Mouse (Mus musculus): ENCODE data around the gene BC024063. TPM values are rescaled to one million over a fixed set of nuclear protein-coding genes. Genes with fewer than 3 reads are reported as not detected.
"Not testable (repeated sequence)": the region's sequence is repeated elsewhere in the genome, so short reads cannot be mapped to it uniquely, and the experiment has no call there.

The BC024063 gene
- 1 to 10 TPM; 4.3 to 4.5 TPM for total RNA-seq (2021)

- DNase-seq = peak; percentile 79
These were observed at the start of gene BC024063 for GRCm38 (mm10) chr10:82082728-82083621. BC024063 (plus strand) TSS chr10:82083353.

GRCm38 (mm10) chr10:82042191-82042590 is 41.0 kb upstream of the BC024063 start:
- no peak for DNase-seq

GRCm38 (mm10) chr10:82046603-82047002 is 36.5 kb upstream of the BC024063 start:
- DNase-seq = no peak

DNA sequence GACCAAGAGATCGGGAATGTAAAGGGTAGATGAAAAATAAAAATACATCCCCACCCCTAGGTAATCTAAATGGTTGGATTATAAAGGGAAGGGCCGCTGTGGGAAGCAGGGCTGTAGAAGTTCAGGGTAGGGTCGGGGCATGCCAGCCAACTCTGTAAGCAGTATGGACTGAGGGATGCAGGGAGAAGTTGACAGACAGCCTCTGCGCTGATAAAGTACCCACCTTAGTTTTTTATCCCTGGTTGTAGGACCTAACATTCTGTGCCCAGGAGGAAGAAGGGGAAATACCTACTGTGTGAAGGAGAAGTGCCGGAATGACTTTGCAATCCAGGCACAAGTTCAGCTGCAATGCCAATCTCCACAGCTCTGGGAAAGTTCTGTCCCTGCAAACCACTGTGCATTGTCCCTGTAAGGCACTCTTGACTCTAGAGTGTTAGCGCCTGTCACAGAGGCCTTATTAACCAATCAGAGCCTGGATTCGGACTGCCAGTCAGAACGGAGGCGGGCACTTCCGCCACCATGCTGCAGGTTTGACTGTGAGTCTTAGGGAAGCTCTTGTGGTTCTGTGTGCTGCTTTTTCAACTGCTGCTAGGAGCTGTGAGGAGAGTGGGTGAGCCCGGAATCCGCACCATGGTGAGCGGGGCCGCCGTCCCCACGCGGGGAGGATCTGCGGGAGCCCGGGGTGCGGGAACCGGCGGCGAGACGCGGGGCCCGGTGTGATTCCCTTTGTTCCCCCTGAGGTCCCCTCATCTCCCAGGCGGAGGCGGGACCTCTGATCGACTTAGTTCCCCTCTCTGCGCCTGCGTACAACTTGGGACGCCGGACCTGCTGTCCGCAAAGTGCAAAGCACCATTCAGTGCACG is 35.3 kb upstream of the BC024063 start, which contains the start of gene Zfp873:
Gene Zfp873 (plus strand): TSS at position 527 of the 863 bp plus-strand sequence.
- peak; percentile 95 for DNase-seq

DNA sequence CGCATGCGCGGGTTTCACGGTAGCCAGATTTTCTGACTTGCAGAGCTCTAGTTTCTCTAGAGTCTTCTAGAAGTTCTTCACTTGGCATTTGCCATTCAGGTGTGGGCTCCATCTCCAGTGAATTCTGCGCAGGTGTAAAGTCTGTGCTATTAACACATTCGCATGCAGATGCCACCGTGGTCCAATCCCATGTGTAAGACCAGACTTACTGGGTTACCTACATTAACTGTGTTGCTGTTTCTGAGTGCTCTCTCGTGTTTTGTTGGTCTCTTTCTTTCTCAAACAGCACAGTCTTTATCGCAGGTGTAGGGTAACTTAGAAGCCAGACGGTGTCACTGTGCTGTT is 34.7 kb upstream of the BC024063 start:
- DNase-seq = not testable (repeated sequence)

- DNase-seq = not testable (repeated sequence)
These were observed 444 bp downstream of the BC024063 start for GRCm38 (mm10) chr10:82083622-82083971.

- no peak for DNase-seq
These were observed 34.1 kb downstream of the BC024063 start for GRCm38 (mm10) chr10:82117206-82117605.

DNA sequence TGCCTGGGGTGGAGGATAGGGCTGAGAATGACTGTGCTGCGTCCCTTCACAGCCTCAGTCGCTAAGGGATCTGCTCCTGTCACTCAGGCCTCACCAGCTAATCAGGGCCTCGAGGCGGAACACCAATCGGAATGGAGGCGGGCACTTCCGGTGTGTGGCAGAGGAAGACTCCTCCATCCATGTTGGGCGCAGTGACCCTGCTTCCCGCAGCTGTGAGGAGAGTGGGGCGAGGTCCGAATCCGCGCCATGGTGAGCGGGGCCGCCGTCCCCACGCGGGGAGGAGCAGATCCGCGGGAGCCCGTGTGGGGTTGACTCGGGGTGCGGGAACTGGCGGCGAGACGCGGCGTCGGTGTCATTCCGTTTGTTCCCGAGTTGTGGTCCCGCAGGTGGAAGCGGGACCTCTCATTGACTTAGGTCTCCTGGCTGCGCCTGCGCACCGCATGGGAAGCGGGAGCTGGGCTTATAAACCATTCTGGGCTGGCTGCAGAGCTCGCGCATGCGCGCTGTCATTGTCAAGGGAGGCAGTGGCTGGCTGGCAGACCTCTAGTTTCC is 44.8 kb downstream of the BC024063 start, which contains the start of gene AU041133:
Gene AU041133 (plus strand): TSS at position 164 of the 552 bp plus-strand sequence.
- DNase-seq = peak; percentile 89

DNA sequence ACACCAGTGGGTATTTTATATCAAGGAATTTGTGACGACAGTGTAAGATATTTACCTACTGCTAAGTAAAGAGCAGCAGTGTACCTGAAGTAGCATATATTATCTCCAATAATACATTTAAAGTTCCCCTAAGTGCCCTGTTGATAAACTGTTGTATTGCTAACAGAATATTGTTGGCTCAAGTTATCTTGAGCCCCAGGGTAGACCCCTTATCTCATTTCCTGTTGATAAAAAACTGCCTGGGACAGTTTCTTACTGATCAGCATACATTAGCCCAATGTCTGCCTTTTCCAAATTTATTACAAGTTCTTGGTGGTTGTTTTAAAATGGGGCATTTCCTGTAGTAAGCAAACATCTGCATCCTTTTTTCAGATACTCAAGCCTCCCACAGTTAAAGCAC is 62.1 kb downstream of the BC024063 start:
- no peak for DNase-seq

DNA sequence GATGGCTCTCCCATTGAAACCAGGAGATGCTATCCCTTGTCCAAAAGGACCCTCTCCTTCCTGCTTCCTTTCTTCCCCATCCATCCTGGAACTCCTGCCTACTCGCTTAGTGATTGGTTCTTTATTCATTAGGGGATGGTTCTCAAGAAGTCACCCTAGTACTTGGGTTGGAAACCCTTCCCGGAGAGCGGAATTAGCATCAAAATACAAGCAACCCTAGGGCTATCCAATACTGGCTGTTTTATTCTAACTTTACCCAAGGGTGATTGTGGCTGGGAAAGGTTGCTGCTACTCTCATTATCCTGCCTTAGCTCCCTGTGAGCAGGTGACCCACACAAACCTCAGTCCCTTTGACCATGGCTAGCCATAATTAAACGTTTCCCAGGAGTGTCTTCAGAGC is 64.4 kb downstream of the BC024063 start:
- no peak for DNase-seq

Other genes with a start within 250 kb of the BC024063 start
- 1 to 10 TPM in 1 of 2 experiments, not detected in 1; 2.8 TPM for gene Gm32687, start 219.4 kb upstream of the BC024063 start, total RNA-seq (2021)
- 1 to 10 TPM; 1.7 to 1.8 TPM for gene Zfp781, start 152.9 kb upstream of the BC024063 start, total RNA-seq (2021)
- gene Zfp873, start 35.2 kb upstream of the BC024063 start, total RNA-seq (2021) = 10 to 100 TPM; 10.9 to 11.8 TPM
- 1 to 10 TPM; 5.9 to 6.0 TPM for gene AU041133, start 44.7 kb downstream of the BC024063 start, total RNA-seq (2021)
- gene Zfp938, start 157.9 kb downstream of the BC024063 start, total RNA-seq (2021) = 1 to 10 TPM; 9.8 to 10.0 TPM
- not detected for gene 4932415D10Rik, start 233.2 kb downstream of the BC024063 start, total RNA-seq (2021)